Mouse (Mus musculus): Measurements from ENCODE around the gene Ptprg.

GRCm38 (mm10) chr14:12198735-12199134, 645.4 kb downstream of the Ptprg start:
- no peak for TF ChIP-seq POLR2A (IDR thresholded peaks at IDR 0.05; ENCODE audit: control insufficient read depth, low read depth, low read length)
- no peak for TF ChIP-seq CTCF (IDR thresholded peaks at IDR 0.05; ENCODE audit: control insufficient read depth, insufficient read depth, insufficient replicate concordance, low read depth, low read length)
